Mouse (Mus musculus) retina, postnatal 1 day (tissue): ENCODE data around the gene Bud31.
"Not testable (repeated sequence)": the region's sequence is repeated elsewhere in the genome, so short reads cannot be mapped to it uniquely, and the experiment has no call there.

Experiments
- DNase-seq: peaks from one replicate; pipeline ENCODE4 v3.0.0-alpha.2; 2012

Bud31 gene

DNA sequence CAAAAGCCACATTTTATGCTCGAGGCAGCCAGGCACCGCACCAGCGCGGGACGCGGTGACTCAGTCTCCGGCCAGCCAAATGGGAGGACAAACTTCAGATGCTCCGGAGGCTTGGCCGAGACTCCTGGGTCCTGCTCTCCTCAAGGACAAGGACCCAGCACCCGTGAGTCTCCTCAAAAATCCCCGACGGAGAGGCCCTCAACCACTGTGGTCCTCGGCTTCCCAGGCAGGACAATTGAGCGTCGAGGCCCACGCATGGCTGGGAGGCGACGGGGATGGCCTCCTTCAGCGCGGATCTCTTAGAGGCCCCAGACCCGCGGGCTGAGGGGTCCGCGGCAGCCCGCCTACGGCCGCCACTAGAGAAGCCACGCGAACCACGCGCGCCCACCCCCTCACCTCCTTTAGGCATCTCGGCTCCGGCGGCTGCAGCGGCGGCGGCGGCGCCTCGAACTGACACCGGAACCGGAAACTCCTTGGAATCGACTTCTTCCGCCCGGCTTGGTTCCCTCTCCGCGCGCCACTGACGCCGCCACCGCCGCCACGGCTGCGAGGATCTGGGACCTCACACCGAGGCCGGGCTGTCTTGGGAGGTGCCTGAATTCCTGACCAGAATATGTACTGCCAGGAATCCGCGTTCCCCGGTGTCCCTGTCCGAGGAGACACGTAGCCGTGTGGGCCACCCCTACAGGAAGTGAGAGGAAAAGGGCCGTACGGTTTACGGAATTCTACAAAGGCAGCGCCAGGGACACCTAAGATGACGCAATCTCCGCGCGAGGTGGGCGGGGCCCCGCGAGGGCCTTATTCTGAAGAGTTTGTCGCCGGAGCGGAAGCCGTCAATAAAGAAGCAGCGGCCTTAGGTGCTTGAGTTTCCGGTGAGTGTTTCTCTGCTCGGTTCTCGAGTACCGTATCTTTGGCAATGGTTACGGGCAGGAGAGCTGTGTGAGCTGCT lies at the start of gene Bud31, which contains the start of gene Pdap1:
Bud31 (plus strand) TSS at position 792 of the 949 bp plus-strand sequence.
Pdap1 (minus strand) TSS at position 668 of the 949 bp plus-strand sequence.
- DNase-seq: peak; percentile 97

DNA sequence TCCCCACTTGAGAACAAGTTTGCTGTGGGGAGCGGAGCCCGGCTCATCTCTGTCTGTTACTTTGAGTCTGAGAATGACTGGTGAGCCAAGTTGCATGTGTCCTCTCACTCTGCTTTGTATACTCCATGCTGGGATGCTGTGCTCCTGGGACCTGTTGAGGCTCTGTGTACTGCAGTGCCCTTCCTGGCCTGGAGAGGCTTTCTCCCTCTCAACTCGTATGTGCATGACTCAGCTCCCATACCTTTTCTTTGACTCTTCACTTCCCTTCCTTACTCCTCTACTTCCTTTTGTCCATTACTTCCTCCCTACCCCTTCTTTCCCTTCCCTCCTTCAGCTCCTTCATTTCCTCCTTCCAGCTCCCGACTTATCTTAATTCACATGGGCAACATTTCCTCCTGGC lies 44.0 kb upstream of the Bud31 start:
- no peak for DNase-seq

DNA sequence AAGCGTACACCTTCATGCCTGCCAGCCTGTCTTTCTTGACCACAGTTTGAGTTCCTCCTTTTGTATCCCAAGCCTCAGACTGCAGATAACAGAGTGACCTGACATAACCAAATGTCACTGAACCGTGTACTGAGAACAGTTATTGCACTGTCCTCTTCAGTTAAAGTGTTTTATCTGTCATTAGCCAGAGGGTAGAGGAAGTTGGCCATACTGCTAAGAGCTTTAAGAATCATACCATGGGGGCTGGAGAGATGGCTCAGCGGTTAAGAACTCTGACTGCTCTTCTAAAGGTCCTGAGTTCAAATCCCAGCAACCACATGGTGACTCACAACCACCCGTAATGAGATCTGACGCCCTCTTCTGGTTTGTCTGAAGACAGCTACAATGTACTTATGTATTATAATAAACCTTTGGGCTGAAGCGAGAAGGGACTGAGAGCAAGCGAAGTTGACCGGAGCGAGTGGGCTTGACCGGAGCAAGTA lies 41.8 kb upstream of the Bud31 start:
- no peak for DNase-seq

DNA sequence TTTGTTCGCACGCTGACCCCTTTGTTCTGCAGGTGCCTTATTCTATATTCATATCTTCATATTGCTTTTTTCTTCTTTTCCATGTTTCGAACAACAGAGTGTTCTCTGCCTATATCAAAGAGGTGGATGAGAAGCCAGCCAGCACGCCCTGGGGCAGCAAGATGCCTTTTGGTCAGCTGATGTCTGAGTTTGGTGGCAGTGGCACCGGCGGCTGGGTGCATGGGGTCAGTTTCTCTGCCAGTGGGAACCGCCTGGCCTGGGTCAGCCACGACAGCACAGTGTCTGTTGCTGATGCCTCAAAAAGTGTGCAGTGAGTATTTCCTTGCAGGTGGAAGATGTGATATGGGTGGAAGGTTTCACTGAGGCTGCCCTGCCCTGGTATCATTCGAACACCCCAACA lies 39.2 kb upstream of the Bud31 start:
- DNase-seq: no peak

DNA sequence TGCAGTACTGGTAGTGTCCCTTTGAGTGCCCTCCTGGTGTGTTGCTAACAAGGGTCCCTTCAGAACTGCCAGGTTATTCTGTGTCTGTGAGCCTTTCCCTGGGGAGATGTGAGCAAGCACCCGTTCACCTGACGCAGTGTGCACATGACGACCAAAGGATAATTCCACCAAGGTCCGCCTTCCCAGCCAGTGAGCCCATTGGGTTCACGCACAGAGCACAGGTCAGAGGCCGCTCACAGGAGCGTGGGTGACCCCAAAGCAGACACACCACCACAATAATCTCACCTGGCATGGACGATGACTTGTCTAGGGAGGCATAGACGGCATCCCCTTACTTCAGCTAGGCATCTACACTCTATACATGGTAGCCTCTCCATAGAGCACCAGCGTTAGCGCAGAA lies 38.7 kb upstream of the Bud31 start:
- DNase-seq: not testable (repeated sequence)

DNA sequence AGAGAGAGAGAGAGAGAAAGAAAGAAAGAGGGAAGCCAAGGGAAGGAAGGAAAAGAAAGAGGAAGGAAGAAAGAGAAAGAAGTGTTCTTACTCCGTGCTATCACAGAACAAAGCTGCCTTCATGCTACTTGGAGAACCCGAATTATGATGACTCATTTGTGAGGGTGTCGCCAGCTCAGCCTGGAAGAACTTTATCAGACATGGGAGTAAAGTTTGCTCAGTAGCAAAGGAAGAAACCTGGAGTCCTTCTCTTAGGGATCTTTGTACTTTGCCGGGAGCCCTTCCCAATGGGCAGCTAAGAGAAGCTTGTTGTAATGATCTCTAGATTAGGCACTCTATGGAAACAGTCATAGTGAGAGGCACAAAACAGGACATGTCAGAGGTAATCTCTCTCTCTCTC lies 37.5 kb upstream of the Bud31 start:
- DNase-seq: no peak

DNA sequence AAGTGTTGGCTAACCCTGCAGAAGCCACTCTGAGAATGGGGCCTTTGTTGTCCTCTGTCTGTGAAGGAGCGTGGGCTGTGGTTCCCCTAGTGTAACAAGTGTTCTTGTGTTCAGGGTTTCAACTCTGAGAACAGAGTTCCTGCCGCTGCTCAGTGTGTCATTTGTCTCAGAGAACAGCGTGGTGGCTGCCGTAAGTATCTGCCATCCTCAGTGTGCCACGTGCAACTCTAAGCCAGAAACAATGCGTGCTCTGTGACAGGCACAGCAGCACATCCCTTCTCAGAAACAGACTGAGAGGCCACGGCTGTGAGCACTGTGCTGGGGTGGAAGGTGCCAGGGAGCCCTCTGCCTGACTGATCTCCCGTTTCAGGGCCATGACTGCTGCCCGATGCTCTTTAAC lies 35.8 kb upstream of the Bud31 start:
- DNase-seq: no peak

DNA sequence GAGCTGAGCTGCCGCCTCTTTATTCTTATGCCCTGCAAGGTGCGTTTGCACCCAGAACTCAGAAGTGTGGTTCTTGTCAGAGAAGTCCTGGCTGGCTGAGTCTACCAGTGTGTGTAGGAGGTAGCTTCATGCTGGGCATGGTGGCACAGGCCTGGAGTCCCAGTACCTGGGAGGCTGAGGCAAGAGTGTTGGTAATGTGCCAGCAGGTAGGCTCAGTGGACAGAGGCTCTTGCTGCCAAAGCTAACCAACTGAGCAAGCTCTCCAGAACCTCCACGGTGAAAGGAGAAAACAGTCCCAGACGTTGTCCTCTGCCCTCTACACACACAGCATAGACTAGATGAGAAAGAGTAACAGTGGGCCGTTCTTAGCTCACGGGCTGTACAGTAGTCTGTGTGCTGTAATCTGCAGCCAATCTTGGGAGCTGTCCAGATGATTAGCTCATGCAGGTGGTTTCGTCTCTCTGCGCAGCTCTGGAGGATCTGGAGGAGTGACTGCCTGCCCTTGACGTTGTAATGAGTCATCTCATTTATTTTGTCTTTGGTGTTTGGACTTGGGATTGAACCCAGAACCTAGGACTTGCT lies 34.4 kb upstream of the Bud31 start:
- no peak for DNase-seq

DNA sequence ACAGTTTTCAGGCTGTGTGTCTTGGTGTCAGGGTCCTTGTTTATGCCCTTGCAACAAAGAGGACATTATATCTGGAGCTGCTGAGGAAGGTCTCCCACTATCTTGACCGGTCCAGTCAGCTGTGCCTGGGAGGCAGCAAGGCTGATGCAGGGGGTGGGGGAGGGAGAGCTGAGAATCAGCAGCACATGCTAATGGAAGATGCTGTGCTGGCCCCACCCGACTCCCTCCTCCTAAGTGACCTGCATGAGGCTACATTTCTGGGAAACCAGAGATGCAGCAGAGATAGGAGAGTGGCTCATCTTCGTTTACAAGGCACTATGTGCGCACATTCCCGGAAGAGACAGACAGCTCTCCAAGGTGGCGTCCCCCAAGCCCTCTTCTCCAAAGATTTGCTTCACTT lies 29.8 kb upstream of the Bud31 start:
- no peak for DNase-seq

DNA sequence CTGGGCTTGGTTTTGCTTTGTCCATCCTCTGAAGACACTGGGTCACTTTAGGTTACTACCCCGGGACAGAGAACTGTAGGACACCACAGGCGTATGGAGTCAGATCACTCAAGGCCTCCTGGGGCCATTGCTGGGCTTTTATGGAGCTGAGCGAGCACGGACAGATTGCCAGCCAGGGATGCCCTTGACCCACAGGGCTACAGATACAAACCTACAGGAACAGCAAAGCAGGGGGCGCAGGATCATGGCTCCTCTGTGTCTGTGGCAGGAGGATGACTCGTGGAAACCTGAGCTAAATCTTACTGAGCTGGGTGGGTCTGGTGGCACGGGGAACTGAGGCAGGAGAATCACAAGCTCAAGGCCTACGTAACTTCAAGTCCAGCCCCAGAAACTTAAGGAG lies 27.6 kb upstream of the Bud31 start:
- no peak for DNase-seq

DNA sequence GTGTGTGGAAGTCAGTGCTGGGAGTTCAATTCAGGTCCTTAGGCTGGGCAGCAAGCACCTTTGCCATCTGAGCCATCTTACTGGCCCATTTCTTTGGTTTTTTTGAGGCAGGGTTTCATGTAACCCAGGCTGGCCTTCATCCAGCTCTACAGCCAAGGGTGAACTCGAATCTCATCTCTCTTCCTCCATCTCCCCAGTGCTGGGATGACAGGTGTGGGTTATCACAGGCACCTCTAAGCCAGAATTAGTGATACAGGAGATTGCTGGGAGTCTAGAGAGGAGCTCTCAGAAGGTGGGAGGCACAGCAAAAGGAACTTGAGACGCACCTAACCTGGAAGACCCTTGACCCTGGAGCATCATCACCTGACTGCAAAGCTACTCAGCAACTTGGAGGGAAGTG lies 26.7 kb upstream of the Bud31 start:
- DNase-seq: no peak

DNA sequence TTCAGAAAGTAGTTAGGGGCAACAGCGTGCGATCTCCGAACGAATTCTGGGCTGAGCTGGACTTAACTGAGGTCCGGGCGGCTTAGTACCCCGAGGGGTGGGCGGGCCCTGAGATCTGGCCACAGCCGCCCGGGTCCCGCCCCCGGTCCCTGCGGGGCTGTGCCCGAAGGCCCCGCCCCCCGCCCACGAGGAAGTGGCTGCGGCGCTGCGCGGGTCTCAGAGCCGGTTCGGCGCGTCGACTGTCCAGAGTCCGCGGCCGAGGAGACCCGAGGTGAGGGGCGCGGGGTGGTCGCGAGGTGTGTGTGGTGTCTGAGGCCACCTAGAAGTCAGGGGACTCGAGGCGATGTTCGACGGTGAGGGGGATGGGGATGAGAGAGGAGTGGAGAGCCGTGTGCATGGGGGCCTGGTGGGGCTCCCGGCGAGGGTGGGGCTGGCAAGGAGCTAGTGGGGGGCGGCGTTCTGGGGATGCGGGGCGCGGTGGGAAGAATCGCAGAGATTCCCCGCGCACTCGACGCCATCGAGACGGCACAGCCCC lies 26.0 kb upstream of the Bud31 start, which contains the start of gene Arpc1b:
Arpc1b (plus strand) TSS at position 145 of the 535 bp plus-strand sequence.
- DNase-seq: peak; percentile 75

DNA sequence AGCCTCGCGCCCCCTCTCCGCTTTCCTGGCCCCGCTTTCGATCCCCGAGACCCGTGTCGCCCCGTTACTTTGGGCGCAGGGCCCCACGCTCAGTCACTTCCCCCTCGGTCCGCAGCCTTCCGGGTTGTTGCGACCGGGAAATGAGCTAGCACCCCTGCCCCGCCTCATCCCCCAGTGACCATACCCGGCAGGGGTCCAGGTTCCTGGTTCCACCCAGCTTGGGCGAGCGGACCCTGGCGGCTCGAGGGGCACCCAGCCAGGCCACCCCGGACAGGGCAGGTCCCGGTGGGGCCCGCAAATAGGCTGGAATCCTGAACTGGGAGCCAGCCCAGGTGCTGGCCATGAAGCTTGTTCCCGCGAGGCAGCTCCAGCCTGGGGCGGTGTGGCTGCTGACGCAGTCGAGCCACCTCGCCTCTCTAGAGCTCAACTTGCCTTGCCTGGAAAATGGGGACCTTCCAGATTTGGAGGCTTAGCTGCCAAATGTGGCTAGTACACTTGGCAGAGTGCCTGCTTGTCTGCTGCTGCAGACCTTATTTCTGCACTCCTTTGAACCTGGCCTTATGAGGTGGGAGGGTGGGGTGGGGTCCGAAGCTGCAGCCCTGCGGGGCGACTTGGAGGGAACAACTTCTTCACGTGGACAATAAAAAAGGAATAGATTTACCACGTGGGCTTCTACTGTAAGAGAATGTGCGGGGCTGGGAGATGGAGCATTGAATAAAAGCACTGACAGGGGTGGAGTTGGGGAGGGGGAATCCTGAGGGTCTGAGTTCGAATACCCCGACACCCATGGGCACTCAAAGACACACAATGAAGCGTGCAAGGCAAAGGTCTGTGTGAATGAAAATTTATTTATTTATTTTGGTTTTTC lies 25.3 kb upstream of the Bud31 start:
- peak; percentile 33 for DNase-seq

DNA sequence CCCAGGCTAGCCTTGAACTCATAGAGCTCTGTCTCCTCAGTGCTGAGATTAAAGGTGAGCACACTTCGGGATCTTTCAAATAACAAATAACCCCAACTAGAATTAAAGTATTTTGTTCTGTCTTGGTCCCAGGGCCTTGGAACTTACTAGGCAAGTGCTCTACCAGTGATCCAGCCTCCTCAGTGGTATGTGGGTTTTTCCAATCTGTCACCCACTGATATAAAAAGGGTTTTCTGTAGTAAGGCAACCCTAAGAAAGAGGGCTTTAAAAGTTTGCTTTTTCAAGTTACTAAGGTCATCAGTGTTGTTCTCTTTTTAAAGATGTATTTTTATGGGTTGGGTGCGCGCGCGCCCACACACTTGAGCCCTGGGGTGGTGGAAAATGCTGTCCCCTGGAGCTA lies 24.4 kb upstream of the Bud31 start:
- no peak for DNase-seq

DNA sequence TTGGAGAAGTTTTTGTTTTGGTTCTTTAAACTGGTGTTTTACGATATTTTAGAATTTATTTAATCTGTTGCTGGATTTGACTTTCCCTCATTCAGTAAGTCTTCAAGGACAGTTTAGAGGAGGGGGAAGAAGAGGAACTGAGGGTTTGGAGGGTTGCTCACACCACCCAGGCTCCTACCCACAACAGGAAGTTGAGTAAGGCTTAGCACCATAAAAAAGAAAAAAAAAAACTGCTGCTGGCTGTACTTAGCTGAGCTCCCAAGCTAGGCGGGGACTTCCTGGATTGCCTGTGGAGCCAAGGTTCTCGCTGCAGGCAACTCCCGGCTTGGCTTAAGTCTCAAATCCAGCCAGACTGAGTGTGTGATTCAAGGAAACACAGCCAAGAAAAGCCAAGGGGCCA lies 23.8 kb upstream of the Bud31 start:
- DNase-seq: no peak

DNA sequence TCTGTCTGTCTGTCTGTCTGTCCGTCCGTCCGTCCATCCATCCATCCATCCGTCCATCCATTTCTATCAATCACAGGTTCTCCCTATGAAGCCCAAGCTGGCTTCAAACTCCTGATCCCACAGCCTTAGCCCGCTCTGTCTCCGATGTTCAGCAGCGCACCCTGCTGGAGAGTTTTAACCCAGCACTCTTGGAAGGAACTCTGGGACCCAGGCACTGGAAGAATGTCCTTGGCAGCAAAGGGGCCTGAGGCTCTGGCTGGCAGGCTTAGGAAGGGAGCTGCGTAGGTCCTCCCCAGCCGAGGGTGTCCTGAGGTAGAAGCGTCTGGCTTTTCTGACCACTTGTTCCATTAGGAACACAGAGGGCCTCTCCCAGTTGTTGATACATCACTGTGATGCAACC lies 23.2 kb upstream of the Bud31 start:
- DNase-seq: peak; percentile 64

DNA sequence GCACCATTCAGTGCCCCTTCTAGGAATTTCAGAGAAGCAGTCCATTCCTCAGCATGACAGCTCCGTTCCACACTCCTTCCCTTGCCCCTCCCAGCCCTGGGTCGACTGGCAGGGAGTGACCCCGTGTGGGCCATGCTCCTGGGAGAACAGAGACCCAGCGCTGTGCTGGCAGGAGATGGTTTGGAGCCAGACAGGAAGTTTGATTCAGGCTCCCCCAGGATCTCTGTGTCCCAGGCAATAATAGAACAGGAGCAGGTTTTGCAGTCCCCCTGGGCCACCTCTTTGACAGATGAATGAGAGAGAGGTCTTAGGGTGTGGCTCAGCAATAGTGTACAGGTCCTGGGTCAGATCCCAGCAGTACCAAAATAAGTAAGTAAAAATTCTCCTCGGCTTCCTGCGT lies 22.2 kb upstream of the Bud31 start:
- DNase-seq: no peak

DNA sequence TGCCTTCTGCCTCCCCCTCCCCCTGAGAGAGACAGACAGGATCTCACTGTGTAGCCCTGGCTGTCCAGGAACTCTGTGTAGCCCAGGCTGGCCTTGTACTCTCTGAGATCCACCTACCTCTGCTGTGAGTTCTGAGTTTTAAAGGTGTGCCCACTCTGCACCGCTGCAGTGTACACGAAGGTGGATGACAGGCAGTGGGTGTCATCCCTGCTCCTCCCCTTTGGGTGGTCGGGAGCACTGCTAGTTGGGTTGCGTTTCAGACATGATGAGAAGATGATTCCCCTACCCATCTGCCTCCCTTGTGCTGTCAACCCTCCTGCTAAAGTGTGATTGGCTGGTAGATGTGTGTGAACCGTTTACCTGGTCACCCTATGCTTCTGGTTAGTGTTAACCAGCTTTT lies 21.7 kb upstream of the Bud31 start:
- no peak for DNase-seq

DNA sequence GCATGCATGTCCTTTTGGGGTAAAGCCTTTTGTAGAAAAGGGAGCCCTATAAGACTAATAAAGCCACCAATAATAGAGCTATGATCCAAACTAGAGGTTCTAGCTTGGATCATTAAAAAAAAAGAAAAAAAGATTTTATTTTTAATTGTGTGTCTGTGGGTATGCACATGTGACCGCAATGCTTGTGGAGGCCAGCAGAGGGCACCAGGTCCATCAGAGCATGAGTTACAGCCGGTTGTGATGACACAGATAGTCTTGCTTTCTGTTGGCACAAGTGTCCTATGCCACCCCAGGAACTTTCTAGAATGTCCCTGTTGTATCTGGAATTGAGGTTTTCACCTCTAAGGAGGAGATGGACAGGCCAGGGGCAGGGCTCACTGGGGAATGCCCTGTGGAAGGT lies 20.8 kb upstream of the Bud31 start:
- DNase-seq: no peak

DNA sequence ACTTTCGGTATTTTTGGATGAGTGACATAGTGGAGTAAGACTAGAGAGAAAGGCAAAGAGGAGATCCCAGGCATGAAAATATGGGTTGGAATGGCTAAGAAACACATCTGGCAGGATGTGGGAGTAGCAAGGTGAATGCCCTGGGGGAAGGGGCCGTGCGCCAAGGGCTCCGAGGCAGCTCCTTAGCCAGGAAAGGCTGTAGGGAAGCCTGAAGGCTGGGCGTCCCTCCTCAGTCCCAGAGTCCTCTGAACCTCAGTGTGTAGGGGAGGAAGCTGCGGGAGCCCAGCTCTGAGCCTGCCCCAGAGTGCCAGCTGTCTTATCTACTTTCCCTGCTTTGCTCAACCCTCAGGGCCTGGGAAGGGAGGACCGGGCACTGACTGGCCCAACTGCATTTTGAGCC lies 19.2 kb upstream of the Bud31 start:
- DNase-seq: no peak

DNA sequence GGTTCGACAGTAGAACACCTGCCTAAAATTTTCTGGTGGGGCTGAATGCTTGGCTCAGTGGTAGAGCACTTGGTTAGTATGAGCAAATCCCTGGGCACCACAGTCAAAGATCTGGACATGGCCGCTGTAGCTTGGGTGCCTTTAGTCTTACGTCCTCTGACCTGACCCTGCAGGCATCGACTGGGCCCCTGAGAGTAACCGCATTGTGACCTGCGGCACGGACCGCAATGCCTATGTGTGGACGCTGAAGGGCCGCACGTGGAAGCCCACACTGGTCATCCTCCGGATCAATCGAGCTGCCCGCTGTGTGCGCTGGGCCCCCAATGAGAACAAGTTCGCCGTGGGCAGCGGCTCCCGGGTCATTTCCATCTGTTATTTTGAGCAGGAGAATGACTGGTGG lies 16.8 kb upstream of the Bud31 start:
- no peak for DNase-seq

DNA sequence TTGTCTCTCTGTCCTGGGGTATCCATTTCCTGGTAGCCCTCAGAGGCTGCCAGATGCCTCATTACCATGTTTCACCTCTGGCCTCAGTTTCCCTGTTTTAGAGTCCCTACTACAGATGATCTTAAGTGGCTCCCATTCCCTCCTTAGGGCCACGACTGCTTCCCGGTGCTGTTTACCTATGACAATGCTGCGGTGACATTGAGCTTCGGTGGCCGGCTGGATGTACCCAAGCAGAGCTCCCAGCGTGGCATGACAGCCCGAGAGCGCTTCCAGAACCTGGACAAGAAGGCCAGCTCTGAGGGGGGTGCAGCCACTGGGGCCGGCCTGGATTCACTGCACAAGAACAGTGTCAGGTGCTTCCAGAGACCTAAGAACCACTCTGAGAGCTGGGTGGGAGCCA lies 13.6 kb upstream of the Bud31 start:
- DNase-seq: no peak

DNA sequence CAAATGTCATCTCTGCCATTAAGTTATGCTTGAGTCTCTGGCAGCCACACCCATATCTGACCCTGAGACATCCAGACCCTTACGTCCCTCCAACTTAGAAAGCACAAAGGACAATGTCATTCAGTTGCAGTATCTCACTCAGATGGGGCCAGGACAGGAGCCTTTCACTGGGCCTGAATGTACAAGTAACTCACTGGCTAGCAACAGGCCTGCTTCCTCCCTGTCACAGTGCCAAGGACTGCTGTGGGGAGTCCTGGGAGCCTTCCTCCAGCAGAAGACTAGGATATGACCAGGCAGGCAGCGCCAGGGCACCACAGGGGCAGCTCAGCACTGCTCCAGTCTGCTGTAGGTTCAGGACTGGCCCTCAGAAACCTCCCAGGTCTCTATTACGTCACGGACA lies 11.0 kb upstream of the Bud31 start:
- DNase-seq: no peak
